In the genomic region with DNA sequence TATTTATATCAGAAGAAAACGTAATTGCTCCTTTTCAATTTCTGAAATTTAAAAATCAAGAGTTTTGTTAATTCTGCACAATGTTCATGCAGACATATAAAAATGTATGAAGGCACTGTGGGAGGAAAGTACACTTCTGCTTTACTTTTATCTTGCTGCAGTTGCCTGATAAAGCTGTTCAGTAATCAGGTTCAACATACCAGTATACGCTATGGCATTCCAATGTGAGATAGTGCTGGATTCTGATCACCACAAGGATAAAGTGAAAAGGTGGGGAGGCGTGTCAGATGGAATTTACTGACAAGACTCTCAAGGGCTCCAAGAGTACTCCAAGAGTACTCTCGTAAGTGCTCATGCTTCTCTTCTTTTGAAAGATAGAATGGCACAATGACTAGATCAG, we compare ENCODE assay signal across 34 mouse cellular contexts.
"Had no signal": no experiment of that assay in that cellular context is flagged by ENCODE, and none has a peak within 500 bp of the region (broad histone marks: within the 10 kb centered on the region; RNA-seq: fewer than 3 reads in every experiment).

No protein-coding gene starts in this region.

- H3K27me3 ChIP-seq: heart, embryonic 12.5 days; heart, embryonic 13.5 days; heart, embryonic 15.5 days; hindbrain, embryonic 12.5 days; hindbrain, embryonic 13.5 days; hindbrain, embryonic 15.5 days; intestine, embryonic 15.5 days; kidney, embryonic 15.5 days had no signal

- H3K4me1 ChIP-seq: heart, embryonic 12.5 days; heart, embryonic 13.5 days; heart, embryonic 15.5 days; hindbrain, embryonic 10.5 days; hindbrain, embryonic 12.5 days; hindbrain, embryonic 13.5 days; hindbrain, embryonic 15.5 days; intestine, embryonic 15.5 days; kidney, embryonic 15.5 days had no signal

- DNase-seq: heart, postnatal 10 days; heart, postnatal 14 days; heart, postnatal 36 days; heart, postnatal 4 days; kidney, adult 11 months; kidney, adult 18-20 months; kidney, adult 2 months; kidney, adult 8-10 months; kidney, adult 9 months; kidney, postnatal 10 days; kidney, postnatal 14 days; kidney, postnatal 25 days; kidney, postnatal 36 days; kidney, postnatal 4 days; layer of hippocampus, adult 9-11 months; layer of hippocampus, postnatal 36 days had no signal

- H3K9me3 ChIP-seq: heart, embryonic 12.5 days; heart, embryonic 13.5 days; heart, embryonic 15.5 days; hindbrain, embryonic 10.5 days; hindbrain, embryonic 12.5 days; hindbrain, embryonic 13.5 days; hindbrain, embryonic 15.5 days; intestine, embryonic 15.5 days; kidney, embryonic 15.5 days had no signal

- H3K9ac ChIP-seq: heart, embryonic 12.5 days; heart, embryonic 13.5 days; heart, embryonic 15.5 days; hindbrain, embryonic 12.5 days; hindbrain, embryonic 13.5 days; hindbrain, embryonic 14.5 days; hindbrain, embryonic 15.5 days; intestine, embryonic 15.5 days; kidney, embryonic 15.5 days had no signal

- H3K4me2 ChIP-seq: heart, embryonic 12.5 days; heart, embryonic 13.5 days; heart, embryonic 15.5 days; hindbrain, embryonic 12.5 days; hindbrain, embryonic 13.5 days; hindbrain, embryonic 14.5 days; hindbrain, embryonic 15.5 days; intestine, embryonic 15.5 days; kidney, embryonic 15.5 days had no signal

- ATAC-seq: hindbrain, embryonic 16.5 days; hindbrain, postnatal 0 days; inflammation-experienced regulatory T-cells, adult 6 months; intestine, embryonic 15.5 days; intestine, embryonic 16.5 days; intestine, postnatal 0 days had no signal

- H3K27ac ChIP-seq: heart, embryonic 13.5 days; heart, embryonic 15.5 days; hindbrain, embryonic 10.5 days; hindbrain, embryonic 12.5 days; hindbrain, embryonic 13.5 days; hindbrain, embryonic 14.5 days; hindbrain, embryonic 15.5 days; hindbrain, postnatal 0 days; intestine, embryonic 15.5 days; kidney, embryonic 15.5 days; kidney, postnatal 0 days; layer of hippocampus, adult 2 months; left cerebral cortex, adult 2 months had no signal

- H3K4me3 ChIP-seq: heart, embryonic 12.5 days; heart, embryonic 13.5 days; heart, embryonic 15.5 days; hindbrain, embryonic 10.5 days; hindbrain, embryonic 12.5 days; hindbrain, embryonic 13.5 days; hindbrain, embryonic 15.5 days; intestine, embryonic 15.5 days; kidney, embryonic 15.5 days; layer of hippocampus, adult 2 months; left cerebral cortex, adult 2 months had no signal

- H3K36me3 ChIP-seq: heart, embryonic 12.5 days; heart, embryonic 13.5 days; heart, embryonic 15.5 days; hindbrain, embryonic 10.5 days; hindbrain, embryonic 12.5 days; hindbrain, embryonic 13.5 days; hindbrain, embryonic 15.5 days; intestine, embryonic 15.5 days; kidney, embryonic 15.5 days had no signal
